Mouse (Mus musculus) forebrain, embryonic 11.5 days (tissue): ENCODE measurements around the gene Pnkp. TPM values are rescaled to one million over a fixed set of nuclear protein-coding genes. Genes with fewer than 3 reads are reported as not detected.
A peak's percentile ranks its signal among the peaks of the same experiment; 100 is the strongest.

ENCODE experiments used
- ATAC-seq: fragments of 200-750 bp; cut with Nextera tagmentation; replicated peaks from 2 replicates; pipeline ENCODE4 v1.8.0; 2017; ENCODE audit warnings: moderate TSS enrichment; ENCODE audit not compliant: low FRiP score
- DNase-seq: peaks from one replicate; pipeline ENCODE4 v3.0.0-alpha.2; 2017; ENCODE audit warnings: low spot score
- H3K27ac ChIP-seq: fragments of 300-500 bp; sonication (generic); 2 replicates; pipeline ENCODE4 v1.5.1; 2014; ENCODE audit warnings: low read depth, low read length
- H3K27me3 ChIP-seq: fragments of 300-500 bp; sonication (generic); 2 replicates; pipeline ENCODE4 v1.6.1; 2014; ENCODE audit warnings: mild to moderate bottlenecking, low read length, mixed read lengths; ENCODE audit not compliant: control insufficient read depth, insufficient read depth
- H3K36me3 ChIP-seq: fragments of 300-500 bp; sonication (generic); 2 replicates; pipeline ENCODE4 v1.6.1; 2014; ENCODE audit warnings: mild to moderate bottlenecking, low read length, moderate library complexity, mixed read lengths; ENCODE audit not compliant: control insufficient read depth, insufficient read depth
- H3K4me1 ChIP-seq: fragments of 300-500 bp; sonication (generic); replicated peaks from 2 replicates; pipeline ENCODE4 v1.6.1; 2014; ENCODE audit warnings: low read length, mixed read lengths; ENCODE audit not compliant: control insufficient read depth, insufficient read depth
- H3K4me2 ChIP-seq: fragments of 300-500 bp; sonication (generic); 2 replicates; pipeline ENCODE4 v1.6.1; 2014; ENCODE audit warnings: low read depth, mild to moderate bottlenecking, low read length, moderate library complexity, mixed read lengths; ENCODE audit not compliant: severe bottlenecking
- H3K4me3 ChIP-seq: fragments of 300-500 bp; sonication (generic); 2 replicates; pipeline ENCODE4 v1.5.1; 2014; ENCODE audit warnings: low read depth, low read length
- H3K9ac ChIP-seq: fragments of 300-500 bp; sonication (generic); 2 replicates; pipeline ENCODE4 v1.6.1; 2014; ENCODE audit warnings: low read length
- H3K9me3 ChIP-seq: fragments of 300-500 bp; sonication (generic); 2 replicates; pipeline ENCODE4 v1.6.1; 2016; ENCODE audit warnings: low read length, mixed read lengths; ENCODE audit not compliant: control insufficient read depth
- WGBS: fragments of 180-500 bp; shearing (Covaris S2); extraction: QIAGEN DNeasy Blood & Tissue Kit; methylation state at CpG from one replicate; pipeline ENCODE4 v1.1.7; 2014; 5-methylcytosine and 5-hydroxymethylcytosine counted together
- polyA plus RNA-seq: library from polyadenylated mRNA; unstranded; fragments of >200 nt; fragmentation: Nextera tagmentation; extraction: Ambion mirVana; gene quantifications from 2 replicates; pipeline ENCODE4 v1.2.1, GENCODE M21; 2014

The Pnkp gene
- polyA plus RNA-seq, 1 experiment from 2014 or later = 32.1 TPM

DNA sequence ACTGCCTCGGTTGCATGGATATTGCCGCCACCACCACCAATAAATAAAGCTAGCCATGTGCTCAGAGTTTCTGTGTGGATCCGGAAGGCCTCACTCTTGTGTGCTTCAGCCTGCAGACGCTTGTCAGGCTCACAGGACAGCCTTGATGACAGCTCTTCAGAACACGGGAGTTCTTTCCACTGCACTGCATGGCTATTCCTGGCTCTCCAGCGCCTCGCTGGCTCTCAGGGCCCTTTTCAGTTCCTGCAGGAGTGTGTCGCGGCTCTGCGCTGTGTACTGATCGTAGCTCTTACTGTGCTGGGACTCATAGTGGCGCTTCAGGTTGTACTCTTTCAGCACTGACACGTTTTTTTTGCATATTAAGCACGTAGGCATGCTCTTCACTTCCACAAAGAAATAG, 20.9 kb downstream of the Pnkp start:
- no peak overlapping the region for H3K27ac ChIP-seq
- H3K4me1 ChIP-seq = no peaks in the 10 kb centered on the region
- H3K9me3 ChIP-seq = no peaks in the 10 kb centered on the region
- DNase-seq (no peak), ATAC-seq (no peak)
- peaks cover 26% of the 10 kb centered on the region; the same call in 1 of the 2 replicates for H3K36me3 ChIP-seq
- H3K4me2 ChIP-seq = no peak overlapping the region
- no peaks in the 10 kb centered on the region for H3K27me3 ChIP-seq
- H3K4me3 ChIP-seq = no peak overlapping the region
- 91% methylated on average over 14 of the region's 14 CpGs for WGBS
- no peak overlapping the region for H3K9ac ChIP-seq

DNA sequence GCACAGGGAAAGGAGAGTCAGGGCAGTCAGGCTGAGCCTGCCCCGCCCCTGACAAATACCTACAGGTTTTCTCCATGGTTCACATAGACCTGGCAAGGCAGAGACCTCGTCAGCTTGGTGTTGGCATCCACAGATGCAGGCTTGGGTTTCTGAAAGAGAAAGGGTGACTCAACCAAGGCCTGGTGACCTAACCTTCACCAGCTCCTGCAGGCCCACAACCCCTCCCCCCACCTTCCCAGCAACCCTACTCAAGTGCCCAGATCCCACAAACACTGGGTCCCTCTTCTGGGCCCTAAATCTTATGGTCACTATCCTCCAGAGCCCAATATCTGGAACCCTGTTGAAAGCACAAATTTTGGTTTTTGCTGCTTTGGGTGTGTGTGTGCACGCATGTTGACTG, 26.1 kb downstream of the Pnkp start:
- Histone ChIP-seq H3K4me1 (no peaks in the 10 kb centered on the region), H3K27ac (no peak overlapping the region), H3K36me3 (peaks cover 31% of the 10 kb centered on the region), H3K9ac (no peak overlapping the region), H3K4me3 (no peak overlapping the region), H3K9me3 (no peaks in the 10 kb centered on the region), H3K27me3 (no peaks in the 10 kb centered on the region), H3K4me2 (no peak overlapping the region)
- DNase-seq = no peak
- WGBS = 94% methylated on average over 3 of the region's 3 CpGs
- no peak for ATAC-seq

DNA sequence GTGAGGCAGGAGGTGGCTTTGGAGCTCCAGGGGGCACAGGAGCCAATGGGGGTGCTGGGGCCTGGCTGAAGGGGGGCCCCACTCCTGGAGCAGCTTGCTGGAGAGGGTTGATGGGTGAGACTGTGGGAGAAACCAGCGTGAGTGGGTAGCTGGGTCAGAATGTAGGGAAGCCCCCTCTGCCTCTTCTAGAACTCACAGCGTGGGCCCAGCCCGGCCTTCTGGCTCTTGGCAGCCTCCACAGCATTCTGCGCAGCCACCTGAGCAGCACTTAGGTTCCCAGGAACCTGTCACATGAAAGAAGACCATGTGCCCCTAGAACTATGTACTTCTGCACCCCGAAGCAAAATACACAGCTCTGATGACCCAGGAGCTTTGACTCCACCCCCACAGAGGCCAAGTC, 27.7 kb downstream of the Pnkp start:
- Histone ChIP-seq H3K27ac (no peak overlapping the region), H3K4me2 (no peak overlapping the region), H3K4me3 (no peak overlapping the region), H3K9me3 (no peaks in the 10 kb centered on the region), H3K4me1 (no peaks in the 10 kb centered on the region), H3K9ac (no peak overlapping the region), H3K27me3 (no peaks in the 10 kb centered on the region), H3K36me3 (peaks cover 21% of the 10 kb centered on the region)
- no peak for DNase-seq
- WGBS = 97% methylated on average over 5 of the region's 5 CpGs
- no peak for ATAC-seq

DNA sequence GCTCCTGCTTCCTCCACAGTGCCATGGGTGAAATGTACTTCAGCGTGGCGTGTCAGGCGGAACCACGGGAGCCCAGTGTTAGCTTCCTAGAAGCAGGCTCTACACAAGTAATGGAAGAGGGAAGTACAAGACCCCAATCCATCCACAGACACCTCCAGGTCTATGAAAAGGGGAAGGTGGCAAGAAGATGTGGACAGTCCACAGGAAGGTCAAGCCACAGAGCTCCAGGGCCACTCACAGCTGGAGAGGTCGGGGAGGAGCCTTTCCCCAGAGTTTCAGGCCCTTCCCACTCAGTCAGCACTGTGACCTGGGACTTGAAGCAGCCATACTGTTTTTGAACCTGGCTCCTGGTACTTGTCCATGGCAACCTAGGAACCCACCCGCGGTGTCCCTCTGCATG, 30.0 kb downstream of the Pnkp start:
- no peak overlapping the region for H3K4me2 ChIP-seq
- H3K4me3 ChIP-seq = no peak overlapping the region
- no peak for DNase-seq
- H3K9me3 ChIP-seq = no peaks in the 10 kb centered on the region
- 90% methylated on average over 7 of the region's 7 CpGs for WGBS
- H3K27me3 ChIP-seq = no peaks in the 10 kb centered on the region
- H3K9ac ChIP-seq = no peak overlapping the region
- ATAC-seq = no peak
- H3K4me1 ChIP-seq = peaks cover 9% of the 10 kb centered on the region
- no peak overlapping the region for H3K27ac ChIP-seq
- peaks cover 14% of the 10 kb centered on the region for H3K36me3 ChIP-seq

DNA sequence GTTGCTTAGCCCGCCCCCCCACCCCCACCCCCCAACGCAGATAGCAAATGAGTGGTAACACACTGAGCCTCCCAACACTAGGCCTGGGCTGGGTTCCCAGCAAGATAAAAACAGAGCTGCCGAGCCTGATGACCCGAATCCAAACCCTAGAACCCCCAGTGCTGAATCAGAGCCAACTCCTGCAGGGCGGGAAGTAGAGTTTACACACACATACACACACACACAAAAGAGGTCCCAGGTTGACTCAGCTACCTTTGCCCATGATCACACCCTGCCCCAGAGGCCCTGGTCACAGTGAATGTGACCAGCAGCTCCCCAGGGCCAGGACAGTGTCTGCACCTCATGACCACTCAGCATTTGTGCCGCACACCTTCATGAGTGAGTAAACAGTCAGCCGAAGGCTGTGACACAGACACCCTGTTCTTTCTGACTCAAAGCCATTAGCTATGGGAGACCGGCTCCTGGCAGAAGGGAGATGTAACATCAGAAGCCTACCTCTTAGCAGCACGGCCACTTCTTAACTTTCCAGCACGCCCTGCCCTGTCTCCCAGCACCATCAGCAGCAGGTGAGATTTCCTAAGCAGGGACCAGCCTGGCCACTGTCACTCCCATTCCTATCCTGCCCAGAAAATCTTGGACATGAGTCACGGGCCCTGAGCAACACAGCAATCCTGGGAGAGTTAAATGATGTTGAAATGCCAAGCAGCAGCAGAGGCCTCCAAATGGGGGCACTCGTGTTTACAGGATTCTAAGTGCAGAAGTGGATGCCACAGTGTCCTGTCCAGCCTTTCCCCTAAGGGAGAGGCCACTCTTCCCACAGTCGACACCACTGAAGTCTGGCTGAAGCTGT, 31.5 kb downstream of the Pnkp start:
- H3K4me3 ChIP-seq = no peak overlapping the region
- H3K9me3 ChIP-seq = no peaks in the 10 kb centered on the region
- H3K4me1 ChIP-seq = peaks cover 13% of the 10 kb centered on the region
- 92% methylated on average over 13 of the region's 13 CpGs for WGBS
- ATAC-seq (no peak), DNase-seq (no peak)
- no peak overlapping the region for H3K27ac ChIP-seq
- no peak overlapping the region; the same call in 1 of the 2 replicates for H3K9ac ChIP-seq
- H3K36me3 ChIP-seq = peaks cover 9% of the 10 kb centered on the region
- no peaks in the 10 kb centered on the region for H3K27me3 ChIP-seq
- H3K4me2 ChIP-seq = no peak overlapping the region

DNA sequence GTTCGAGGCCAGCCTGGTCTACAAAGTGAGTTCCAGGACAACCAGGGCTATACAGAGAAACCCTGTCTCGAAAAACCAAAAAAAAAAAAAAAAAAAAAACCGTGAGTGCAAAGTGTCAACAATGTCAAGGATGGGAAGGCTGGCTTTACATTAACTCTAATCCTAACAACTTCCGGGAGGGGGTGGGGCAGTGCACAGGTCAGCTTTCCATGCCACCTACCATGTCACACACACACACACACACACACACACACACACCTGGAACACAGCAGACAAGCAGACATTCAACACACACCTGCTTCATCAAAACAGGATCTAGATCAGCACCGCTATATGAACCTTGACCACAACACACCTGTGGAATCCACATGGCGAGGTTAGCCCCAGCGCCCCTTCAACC, 33.2 kb downstream of the Pnkp start:
- peaks cover 25% of the 10 kb centered on the region for H3K4me1 ChIP-seq
- H3K4me2 ChIP-seq = no peak overlapping the region
- H3K9me3 ChIP-seq = no peaks in the 10 kb centered on the region
- WGBS = 95% methylated on average over 6 of the region's 7 CpGs
- peaks cover 2% of the 10 kb centered on the region; the same call in 1 of the 2 replicates for H3K36me3 ChIP-seq
- ATAC-seq (no peak), DNase-seq (no peak)
- H3K9ac ChIP-seq = no peak overlapping the region; the same call in 1 of the 2 replicates
- H3K27ac ChIP-seq = no peak overlapping the region
- H3K4me3 ChIP-seq = no peak overlapping the region
- H3K27me3 ChIP-seq = no peaks in the 10 kb centered on the region

DNA sequence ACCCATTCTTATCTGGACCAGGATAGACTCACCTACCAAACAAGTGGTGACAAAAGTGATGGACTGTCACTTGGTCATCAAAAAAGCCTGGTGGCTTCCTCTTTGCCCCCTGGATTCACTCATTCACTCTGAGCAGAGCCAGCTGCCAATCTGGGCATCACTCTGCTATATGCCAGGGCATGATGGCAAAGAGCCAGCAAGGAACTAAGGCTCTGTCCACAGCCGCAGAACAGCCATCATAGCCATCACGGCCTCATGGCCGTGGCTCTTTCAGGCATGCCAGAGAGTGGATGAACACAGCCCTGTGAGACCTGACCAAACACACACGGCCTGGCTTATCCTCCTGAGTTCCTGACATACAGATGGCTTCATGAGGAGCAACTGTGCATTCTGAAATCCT, 33.8 kb downstream of the Pnkp start:
- no peak overlapping the region for H3K27ac ChIP-seq

DNA sequence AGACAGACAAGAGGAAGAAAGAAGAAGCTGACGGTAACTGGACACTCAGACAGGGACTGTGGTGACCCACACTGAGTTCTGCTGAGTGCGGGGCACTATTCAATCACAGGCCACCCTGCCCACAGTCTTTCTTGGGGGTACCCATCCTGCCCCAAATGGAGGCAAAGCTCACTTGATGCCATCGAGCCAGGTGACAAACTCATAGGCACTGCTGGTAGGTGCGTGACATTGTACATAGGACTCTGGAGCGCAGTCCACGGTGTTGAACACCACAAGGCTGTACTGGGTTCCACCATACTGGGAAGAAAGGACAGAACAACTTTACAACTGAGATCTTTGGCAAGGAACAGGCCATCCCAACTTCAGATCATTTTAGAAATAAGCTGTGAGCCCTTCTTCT, 34.7 kb downstream of the Pnkp start:
- Histone ChIP-seq H3K9me3 (no peaks in the 10 kb centered on the region), H3K4me3 (peak overlapping the region; percentile 86), H3K27ac (peak overlapping the region; percentile 95; the same call in 1 of the 2 replicates), H3K9ac (peak overlapping the region; percentile 84), H3K36me3 (no peaks in the 10 kb centered on the region; the same call in 1 of the 2 replicates), H3K4me1 (peaks cover 28% of the 10 kb centered on the region), H3K4me2 (peak overlapping the region; percentile 88), H3K27me3 (no peaks in the 10 kb centered on the region)
- DNase-seq (no peak), ATAC-seq (no peak)
- 37% methylated on average over 6 of the region's 6 CpGs for WGBS

More for the DNA sequence above, 33.8 kb downstream of the Pnkp start:
- WGBS = 87% methylated on average over 4 of the region's 4 CpGs
- H3K4me3 ChIP-seq = peak overlapping the region; percentile 86
- H3K36me3 ChIP-seq = peaks cover 2% of the 10 kb centered on the region; the same call in 1 of the 2 replicates
- peak overlapping the region; percentile 84; the same call in 1 of the 2 replicates for H3K9ac ChIP-seq
- no peak for ATAC-seq
- no peaks in the 10 kb centered on the region for H3K9me3 ChIP-seq
- peak overlapping the region; percentile 88 for H3K4me2 ChIP-seq
- peaks cover 26% of the 10 kb centered on the region for H3K4me1 ChIP-seq
- no peaks in the 10 kb centered on the region for H3K27me3 ChIP-seq
- DNase-seq = no peak
